Mouse (Mus musculus): ENCODE results near the gene Agps. TPM values are rescaled to one million over a fixed set of nuclear protein-coding genes. Genes with fewer than 3 reads are reported as not detected.
"Not testable (repeated sequence)": the region's sequence is repeated elsewhere in the genome, so short reads cannot be mapped to it uniquely, and the experiment has no call there.

The Agps gene
- polyA plus RNA-seq, 1 experiment = 18.2 TPM

DNA sequence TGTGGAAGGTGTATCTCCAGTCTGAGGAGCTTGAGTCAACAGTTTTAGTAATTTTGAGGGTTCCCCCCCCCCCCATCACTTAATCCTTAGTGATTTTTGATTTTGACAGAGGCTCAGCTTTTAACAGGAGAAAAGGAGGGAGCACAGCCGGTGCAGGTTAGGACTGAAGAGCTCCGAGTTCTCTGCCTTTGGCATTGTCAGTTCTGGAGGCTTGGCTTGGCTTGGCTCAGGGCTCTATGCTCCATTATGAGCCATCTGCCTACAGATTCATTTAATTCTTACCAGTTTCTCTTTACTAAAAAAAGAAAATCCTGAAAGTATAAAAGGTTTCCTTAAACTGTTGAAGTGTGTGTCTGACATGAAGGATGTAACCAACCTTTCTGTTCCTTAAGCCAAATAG, 97.2 kb downstream of the Agps start:
- no peak for TF ChIP-seq USF1 (IDR thresholded peaks at IDR 0.05; ENCODE audit: low read depth)
- no peak for TF ChIP-seq TCF12 (IDR thresholded peaks at IDR 0.05; ENCODE audit: insufficient read depth, poor library complexity, severe bottlenecking)
- no peak for TF ChIP-seq SRF (IDR thresholded peaks at IDR 0.05; ENCODE audit: control insufficient read depth, insufficient read length, low read depth)
- TF ChIP-seq POLR2A (IDR thresholded peaks at IDR 0.05; ENCODE audit: insufficient read length, low read depth) = no peak
- TF ChIP-seq MYOD1 (IDR thresholded peaks at IDR 0.05; ENCODE audit: control insufficient read depth in 1 of 3, insufficient read length in 2 of 3, low read depth in 2 of 3) = no peak
- TF ChIP-seq MYOG (IDR thresholded peaks at IDR 0.05; ENCODE audit: control insufficient read depth in 1 of 3, insufficient read depth in 1 of 3, insufficient read length in 2 of 3, low read depth in 2 of 3) = no peak
- no peak for TF ChIP-seq E2F4 (IDR thresholded peaks at IDR 0.05; ENCODE audit: insufficient read depth)
- TF ChIP-seq REST (IDR thresholded peaks at IDR 0.05; ENCODE audit: insufficient read depth, insufficient read length) = no peak
- no peak for TF ChIP-seq TCF3 (IDR thresholded peaks at IDR 0.05; ENCODE audit: insufficient read length, low read depth)
- no peak for TF ChIP-seq POLR2AphosphoS2 (IDR thresholded peaks at IDR 0.05; ENCODE audit: insufficient read length, low read depth)
- TF ChIP-seq MAX (IDR thresholded peaks at IDR 0.05; ENCODE audit: low read depth) = no peak
- no peak for TF ChIP-seq CEBPB (IDR thresholded peaks at IDR 0.05; ENCODE audit: insufficient read depth, poor library complexity, severe bottlenecking)

DNA sequence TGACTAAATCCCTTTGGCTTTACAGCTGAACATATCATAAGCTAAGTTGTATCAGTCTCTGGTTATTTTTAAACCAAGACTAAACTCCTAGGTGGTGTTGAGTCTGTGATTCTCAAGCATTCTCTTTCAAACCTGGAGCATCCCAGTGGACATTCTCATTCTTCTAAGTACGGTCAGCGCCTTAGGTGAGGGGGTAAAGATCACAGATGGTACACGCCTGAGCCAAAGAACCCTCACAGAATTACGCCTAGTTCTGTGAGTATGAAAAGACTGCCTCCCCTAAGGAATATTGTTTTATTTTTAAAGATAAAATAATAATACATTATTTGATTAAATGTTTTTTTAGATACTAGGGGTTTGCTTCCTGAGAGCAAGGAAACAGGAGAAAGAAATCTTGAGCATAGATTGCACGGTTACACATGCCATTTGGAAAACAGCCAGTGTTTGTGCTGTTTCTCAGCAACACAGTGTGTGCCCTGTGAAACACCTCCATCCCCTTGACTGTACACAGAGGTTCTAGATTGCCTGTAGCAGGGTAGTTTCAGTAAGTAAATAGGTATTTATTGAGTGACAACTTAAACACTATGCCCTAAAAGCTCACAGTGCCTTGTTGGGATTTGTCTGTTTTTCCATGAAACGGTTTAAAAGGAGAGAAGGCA, 97.9 kb downstream of the Agps start:
- no peak overlapping the region for H3K4me3 ChIP-seq
- H3K79me2 ChIP-seq (ENCODE audit: control insufficient read depth, insufficient read depth) = no peaks in the 10 kb centered on the region
- H3K36me3 ChIP-seq (ENCODE audit: control insufficient read depth, insufficient read depth) = peaks cover 23% of the 10 kb centered on the region
- TF ChIP-seq E2F4 (IDR thresholded peaks at IDR 0.05; ENCODE audit: insufficient read depth) (no peak), TCF3 (IDR thresholded peaks at IDR 0.05; ENCODE audit: insufficient read length, low read depth) (no peak)
- no peak overlapping the region for H3K4me2 ChIP-seq (ENCODE audit: low read depth)
- no peak overlapping the region for H3ac ChIP-seq (ENCODE audit: control insufficient read depth, insufficient read length)
- no peaks in the 10 kb centered on the region for H3K27me3 ChIP-seq (ENCODE audit: control insufficient read depth, insufficient read depth, insufficient read length)

More for the DNA sequence above, 97.2 kb downstream of the Agps start:
- peaks cover 23% of the 10 kb centered on the region for H3K36me3 ChIP-seq (ENCODE audit: control insufficient read depth, insufficient read depth)
- H3K27me3 ChIP-seq (ENCODE audit: control insufficient read depth, insufficient read depth, insufficient read length) = no peaks in the 10 kb centered on the region
- no peaks in the 10 kb centered on the region for H3K79me2 ChIP-seq (ENCODE audit: control insufficient read depth, insufficient read depth)
- H3ac ChIP-seq (ENCODE audit: control insufficient read depth, insufficient read length) = no peak overlapping the region
- H3K4me2 ChIP-seq (ENCODE audit: low read depth) = no peak overlapping the region
- no peak overlapping the region for H3K4me3 ChIP-seq

DNA sequence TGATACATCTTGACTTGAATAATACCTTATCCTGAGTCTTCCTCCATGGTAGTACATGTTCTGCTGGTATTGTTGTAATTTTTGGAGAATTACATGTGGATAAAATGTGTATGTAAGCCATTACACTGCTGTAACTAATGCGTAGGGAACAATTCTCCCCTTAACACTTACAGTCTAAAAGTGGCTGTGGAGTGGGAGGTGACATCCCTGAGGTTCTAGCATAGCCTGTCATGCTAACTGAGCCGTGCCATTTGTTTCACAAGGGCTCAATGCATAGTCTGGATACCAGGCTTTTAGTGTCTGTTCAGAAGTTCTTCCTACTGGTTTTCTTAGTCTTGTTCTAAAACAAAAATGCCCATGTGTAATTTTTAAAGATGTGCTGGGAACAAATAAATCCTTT, 99.0 kb downstream of the Agps start:
- Histone ChIP-seq H3K4me2 (ENCODE audit: low read depth) (no peak overlapping the region), H3K27me3 (ENCODE audit: control insufficient read depth, insufficient read depth, insufficient read length) (no peaks in the 10 kb centered on the region), H3K4me3 (no peak overlapping the region), H3ac (ENCODE audit: control insufficient read depth, insufficient read length) (no peak overlapping the region), H3K79me2 (ENCODE audit: control insufficient read depth, insufficient read depth) (no peaks in the 10 kb centered on the region), H3K36me3 (ENCODE audit: control insufficient read depth, insufficient read depth) (peaks cover 23% of the 10 kb centered on the region)
- TF ChIP-seq POLR2AphosphoS2 (IDR thresholded peaks at IDR 0.05; ENCODE audit: insufficient read length, low read depth) (no peak), CEBPB (IDR thresholded peaks at IDR 0.05; ENCODE audit: insufficient read depth, poor library complexity, severe bottlenecking) (no peak), POLR2A (IDR thresholded peaks at IDR 0.05; ENCODE audit: insufficient read length, low read depth) (no peak), REST (IDR thresholded peaks at IDR 0.05; ENCODE audit: insufficient read depth, insufficient read length) (no peak), TCF12 (IDR thresholded peaks at IDR 0.05; ENCODE audit: insufficient read depth, poor library complexity, severe bottlenecking) (no peak), TCF3 (IDR thresholded peaks at IDR 0.05; ENCODE audit: insufficient read length, low read depth) (no peak), USF1 (IDR thresholded peaks at IDR 0.05; ENCODE audit: low read depth) (no peak), E2F4 (IDR thresholded peaks at IDR 0.05; ENCODE audit: insufficient read depth) (no peak), MAX (IDR thresholded peaks at IDR 0.05; ENCODE audit: low read depth) (no peak), MYOD1 (IDR thresholded peaks at IDR 0.05; ENCODE audit: control insufficient read depth in 1 of 3, insufficient read length in 2 of 3, low read depth in 2 of 3) (no peak), SRF (IDR thresholded peaks at IDR 0.05; ENCODE audit: control insufficient read depth, insufficient read length, low read depth) (no peak), MYOG (IDR thresholded peaks at IDR 0.05; ENCODE audit: control insufficient read depth in 1 of 3, insufficient read depth in 1 of 3, insufficient read length in 2 of 3, low read depth in 2 of 3) (no peak)

DNA sequence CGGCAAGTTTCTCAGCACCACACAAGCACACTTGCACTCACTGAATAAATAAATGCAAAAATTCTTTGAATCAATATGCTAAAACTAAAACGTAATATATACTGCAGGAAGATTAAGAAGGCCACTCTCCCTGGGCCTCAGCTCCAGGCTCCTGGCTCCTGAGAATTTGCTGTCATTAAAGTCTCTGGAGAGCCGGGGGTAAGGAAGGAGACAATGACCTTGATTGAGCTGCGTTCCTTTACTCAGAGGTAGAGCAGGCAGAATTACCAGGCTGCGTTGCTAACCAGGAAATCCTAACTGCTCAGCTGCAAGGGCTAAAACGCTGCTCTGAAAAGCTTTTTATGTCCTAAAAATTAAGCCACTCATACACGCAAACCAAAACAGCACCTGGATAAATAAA, 101.6 kb downstream of the Agps start:
- Histone ChIP-seq H3K4me2 (ENCODE audit: low read depth) (no peak overlapping the region), H3K27me3 (ENCODE audit: control insufficient read depth, insufficient read depth, insufficient read length) (no peaks in the 10 kb centered on the region), H3K4me3 (no peak overlapping the region), H3ac (ENCODE audit: control insufficient read depth, insufficient read length) (no peak overlapping the region), H3K36me3 (ENCODE audit: control insufficient read depth, insufficient read depth) (peaks cover 10% of the 10 kb centered on the region), H3K79me2 (ENCODE audit: control insufficient read depth, insufficient read depth) (no peaks in the 10 kb centered on the region)
- no peak for TF ChIP-seq MYOD1 (IDR thresholded peaks at IDR 0.05; ENCODE audit: control insufficient read depth in 1 of 3, insufficient read length in 2 of 3, low read depth in 2 of 3)
- TF ChIP-seq MAX (IDR thresholded peaks at IDR 0.05; ENCODE audit: low read depth) = no peak
- no peak for TF ChIP-seq POLR2A (IDR thresholded peaks at IDR 0.05; ENCODE audit: insufficient read length, low read depth)
- no peak for TF ChIP-seq POLR2AphosphoS2 (IDR thresholded peaks at IDR 0.05; ENCODE audit: insufficient read length, low read depth)
- no peak for TF ChIP-seq TCF12 (IDR thresholded peaks at IDR 0.05; ENCODE audit: insufficient read depth, poor library complexity, severe bottlenecking)
- TF ChIP-seq TCF3 (IDR thresholded peaks at IDR 0.05; ENCODE audit: insufficient read length, low read depth) = no peak
- no peak for TF ChIP-seq REST (IDR thresholded peaks at IDR 0.05; ENCODE audit: insufficient read depth, insufficient read length)
- no peak for TF ChIP-seq MYOG (IDR thresholded peaks at IDR 0.05; ENCODE audit: control insufficient read depth in 1 of 3, insufficient read depth in 1 of 3, insufficient read length in 2 of 3, low read depth in 2 of 3)
- TF ChIP-seq E2F4 (IDR thresholded peaks at IDR 0.05; ENCODE audit: insufficient read depth) = no peak
- TF ChIP-seq USF1 (IDR thresholded peaks at IDR 0.05; ENCODE audit: low read depth) = no peak
- TF ChIP-seq SRF (IDR thresholded peaks at IDR 0.05; ENCODE audit: control insufficient read depth, insufficient read length, low read depth) = no peak
- no peak for TF ChIP-seq CEBPB (IDR thresholded peaks at IDR 0.05; ENCODE audit: insufficient read depth, poor library complexity, severe bottlenecking)

DNA sequence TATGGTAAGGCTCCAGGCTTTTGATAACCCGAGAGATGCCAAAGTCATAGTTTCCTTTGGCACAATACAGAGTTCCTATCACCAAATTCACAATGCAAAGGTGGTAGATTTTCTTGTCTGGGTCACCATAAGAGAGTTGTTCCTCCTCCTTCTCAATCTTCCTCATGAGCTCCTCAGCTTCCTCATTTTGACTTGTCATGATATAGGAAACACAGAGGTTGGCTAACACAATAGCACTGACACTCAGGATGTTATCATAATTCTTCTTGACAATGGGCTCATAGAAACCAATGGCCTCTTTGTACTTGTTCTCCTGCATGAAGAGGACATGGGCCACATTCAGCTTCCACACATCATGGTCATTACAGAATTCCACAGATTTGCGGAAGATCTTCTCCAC, 104.7 kb downstream of the Agps start:
- H3ac ChIP-seq (ENCODE audit: control insufficient read depth, insufficient read length); H3K4me2 ChIP-seq (ENCODE audit: low read depth); H3K36me3 ChIP-seq (ENCODE audit: control insufficient read depth, insufficient read depth); H3K4me3 ChIP-seq; H3K79me2 ChIP-seq (ENCODE audit: control insufficient read depth, insufficient read depth); H3K27me3 ChIP-seq (ENCODE audit: control insufficient read depth, insufficient read depth, insufficient read length): not testable (repeated sequence)

DNA sequence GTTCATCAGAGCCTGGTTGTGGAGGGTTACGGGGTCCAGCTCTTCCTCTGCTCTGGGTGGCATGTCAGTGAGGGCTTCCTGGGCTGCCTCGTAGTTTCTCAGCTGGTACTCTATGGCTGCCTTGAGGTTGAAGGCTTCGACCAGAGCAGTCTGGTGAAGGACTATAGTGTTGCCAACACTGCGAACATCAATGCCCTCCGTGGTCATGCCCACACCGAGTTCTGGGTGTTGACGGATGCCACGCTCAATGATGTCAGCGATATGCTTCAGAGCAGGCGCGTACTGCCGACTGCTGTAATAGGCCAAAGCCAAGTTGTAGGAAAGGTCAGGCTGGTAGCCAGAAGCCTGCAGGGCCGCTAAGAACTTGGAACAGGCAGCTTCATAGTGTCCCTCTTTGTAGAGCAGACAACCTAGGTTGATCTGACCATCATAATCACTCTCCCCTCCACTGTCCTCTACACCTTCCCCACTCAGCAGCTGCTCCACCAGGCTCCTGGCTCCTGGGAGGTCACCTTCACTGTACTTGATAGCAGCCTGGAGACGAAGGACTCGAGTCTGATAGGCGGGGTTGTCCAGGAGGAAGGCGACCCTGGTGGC, 105.6 kb downstream of the Agps start:
- H3K79me2 ChIP-seq (ENCODE audit: control insufficient read depth, insufficient read depth); H3K36me3 ChIP-seq (ENCODE audit: control insufficient read depth, insufficient read depth); H3K27me3 ChIP-seq (ENCODE audit: control insufficient read depth, insufficient read depth, insufficient read length): not testable (repeated sequence)
- Histone ChIP-seq H3ac (ENCODE audit: control insufficient read depth, insufficient read length) (peak overlapping the region; percentile 43), H3K4me2 (ENCODE audit: low read depth) (peak overlapping the region; percentile 85), H3K4me3 (peak overlapping the region; percentile 31)
